Mouse (Mus musculus) limb, embryonic 11.5 days (tissue): ENCODE results near the gene Dnaaf3. TPM values are rescaled to one million over a fixed set of nuclear protein-coding genes. Genes with fewer than 3 reads are reported as not detected.

Source experiments
- ATAC-seq: fragments of 200-750 bp; cut with Nextera tagmentation; 2 replicates; pipeline ENCODE4 v1.8.0; 2017; ENCODE audit warnings: low read depth; ENCODE audit not compliant: insufficient number of reproducible peaks, low FRiP score, low TSS enrichment
- DNase-seq: peaks from one replicate; pipeline ENCODE4 v3.0.0-alpha.2; 2015; ENCODE audit warnings: low spot score
- H3K27ac ChIP-seq: fragments of 300-500 bp; sonication (generic); replicated peaks from 2 replicates; pipeline ENCODE4 v1.5.1; 2014; ENCODE audit warnings: low read depth, mild to moderate bottlenecking, low read length
- H3K27me3 ChIP-seq: fragments of 300-500 bp; sonication (generic); 2 replicates; pipeline ENCODE4 v1.6.1; 2014; ENCODE audit warnings: mild to moderate bottlenecking, low read length, mixed read lengths; ENCODE audit not compliant: control insufficient read depth, insufficient read depth
- H3K36me3 ChIP-seq: fragments of 300-500 bp; sonication (generic); 2 replicates; pipeline ENCODE4 v1.6.1; 2014; ENCODE audit warnings: mild to moderate bottlenecking, low read length, moderate library complexity, mixed read lengths; ENCODE audit not compliant: control insufficient read depth, insufficient read depth
- H3K4me1 ChIP-seq: fragments of 300-500 bp; sonication (generic); 2 replicates; pipeline ENCODE4 v1.6.1; 2014; ENCODE audit warnings: low read length, mixed read lengths; ENCODE audit not compliant: control insufficient read depth, insufficient read depth
- H3K4me2 ChIP-seq: fragments of 300-500 bp; sonication (generic); 2 replicates; pipeline ENCODE4 v1.6.1; 2014; ENCODE audit warnings: low read depth, mild to moderate bottlenecking, moderate library complexity; ENCODE audit not compliant: severe bottlenecking
- H3K4me3 ChIP-seq: fragments of 300-500 bp; sonication (generic); 2 replicates; pipeline ENCODE4 v1.5.1; 2014; ENCODE audit warnings: low read depth, low read length
- H3K9ac ChIP-seq: fragments of 300-500 bp; sonication (generic); 2 replicates; pipeline ENCODE4 v1.6.1; 2014; ENCODE audit warnings: mild to moderate bottlenecking, low read length
- H3K9me3 ChIP-seq: fragments of 300-500 bp; sonication (generic); 2 replicates; pipeline ENCODE4 v1.6.1; 2016; ENCODE audit warnings: low read length; ENCODE audit not compliant: control insufficient read depth
- WGBS: fragments of 180-500 bp; shearing (Covaris S2); extraction: QIAGEN DNeasy Blood & Tissue Kit; methylation state at CpG from one replicate; pipeline ENCODE4 v1.1.7; 2014; 5-methylcytosine and 5-hydroxymethylcytosine counted together
- polyA plus RNA-seq: library from polyadenylated mRNA; unstranded; fragments of >200 nt; fragmentation: Nextera tagmentation; extraction: Ambion mirVana; gene quantifications from 2 replicates; pipeline ENCODE4 v1.2.1, GENCODE M21; 2014

Dnaaf3 gene
- polyA plus RNA-seq, 1 experiment from 2014 or later: 2.4 TPM

DNA sequence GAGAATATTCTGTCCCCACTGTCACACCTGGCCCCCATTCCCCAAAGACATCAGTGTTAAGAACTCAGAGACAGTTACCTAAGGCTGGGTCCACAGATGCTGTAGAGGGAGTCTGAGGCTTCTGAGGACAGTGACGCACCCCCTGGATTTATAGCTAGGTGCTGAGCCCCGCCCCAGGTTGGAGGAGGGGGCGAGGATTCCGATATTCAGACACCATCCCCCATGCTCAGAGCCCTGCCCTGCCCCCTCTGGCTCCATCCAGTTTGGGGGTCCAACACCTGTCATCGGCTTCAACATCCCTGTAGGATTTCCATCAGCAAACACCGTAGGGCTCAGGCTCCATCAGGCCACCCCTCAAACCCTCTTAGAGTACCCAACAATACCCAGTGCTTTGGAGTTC lies 16.4 kb downstream of the Dnaaf3 start:
- no peaks in the 10 kb centered on the region for H3K27me3 ChIP-seq
- 52% methylated on average over 6 of the region's 6 CpGs for WGBS
- no peak overlapping the region for H3K9ac ChIP-seq
- no peak overlapping the region for H3K4me3 ChIP-seq
- H3K36me3 ChIP-seq: no peaks in the 10 kb centered on the region
- peak overlapping the region; percentile 4; the same call in 1 of the 2 replicates for H3K4me2 ChIP-seq
- no peak overlapping the region for H3K27ac ChIP-seq
- peaks cover 2% of the 10 kb centered on the region; the same call in 1 of the 2 replicates for H3K4me1 ChIP-seq
- DNase-seq: no peak
- ATAC-seq: peak; percentile 37
- H3K9me3 ChIP-seq: no peaks in the 10 kb centered on the region

DNA sequence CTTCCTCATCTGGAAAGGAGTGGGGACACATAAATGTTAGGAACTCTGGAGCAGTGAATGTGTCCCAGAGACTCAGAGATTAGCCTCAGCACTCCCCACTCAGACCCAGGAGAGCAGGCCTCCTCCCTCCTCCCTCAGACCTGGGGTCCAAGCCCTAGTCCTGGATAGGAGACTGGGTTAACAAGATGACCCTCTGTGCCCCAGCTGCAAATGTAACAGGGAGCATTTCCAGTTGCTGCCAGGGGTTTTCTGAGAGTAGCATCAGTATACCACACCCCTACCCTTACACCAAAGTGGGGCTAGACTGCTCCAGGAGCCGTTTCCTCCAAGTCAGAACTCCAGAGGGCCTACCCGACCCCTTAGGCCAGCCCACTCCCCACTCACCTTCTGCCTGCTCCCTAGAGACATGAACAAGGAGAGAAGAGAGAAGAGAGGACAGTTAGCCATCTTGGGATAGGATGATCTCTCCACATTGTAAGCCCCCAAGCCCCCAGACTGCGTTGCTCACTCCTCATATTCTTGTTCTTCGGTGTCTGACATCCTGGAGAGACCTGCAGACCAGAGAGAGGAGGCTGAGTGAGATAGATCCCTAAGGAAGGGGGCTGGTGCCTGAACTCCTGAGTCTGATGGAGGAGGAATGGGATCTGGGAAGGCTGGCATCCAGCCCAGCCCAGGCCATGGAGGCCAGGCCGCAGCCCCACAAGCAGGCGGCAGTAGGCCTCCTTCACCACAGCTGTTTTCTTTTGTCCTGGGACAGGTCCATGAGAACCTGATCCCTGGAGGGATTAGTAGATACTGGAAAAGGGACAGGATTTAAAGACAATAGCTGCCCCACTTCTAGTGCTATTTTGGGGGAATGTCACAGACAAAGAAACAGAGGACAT lies 18.2 kb downstream of the Dnaaf3 start:
- WGBS: 71% methylated on average over 6 of the region's 6 CpGs
- Histone ChIP-seq H3K27ac (no peak overlapping the region), H3K4me1 (peaks cover 2% of the 10 kb centered on the region; the same call in 1 of the 2 replicates), H3K9me3 (no peaks in the 10 kb centered on the region), H3K4me2 (no peak overlapping the region), H3K27me3 (no peaks in the 10 kb centered on the region), H3K4me3 (no peak overlapping the region), H3K9ac (no peak overlapping the region), H3K36me3 (no peaks in the 10 kb centered on the region)
- DNase-seq (no peak), ATAC-seq (no peak)

DNA sequence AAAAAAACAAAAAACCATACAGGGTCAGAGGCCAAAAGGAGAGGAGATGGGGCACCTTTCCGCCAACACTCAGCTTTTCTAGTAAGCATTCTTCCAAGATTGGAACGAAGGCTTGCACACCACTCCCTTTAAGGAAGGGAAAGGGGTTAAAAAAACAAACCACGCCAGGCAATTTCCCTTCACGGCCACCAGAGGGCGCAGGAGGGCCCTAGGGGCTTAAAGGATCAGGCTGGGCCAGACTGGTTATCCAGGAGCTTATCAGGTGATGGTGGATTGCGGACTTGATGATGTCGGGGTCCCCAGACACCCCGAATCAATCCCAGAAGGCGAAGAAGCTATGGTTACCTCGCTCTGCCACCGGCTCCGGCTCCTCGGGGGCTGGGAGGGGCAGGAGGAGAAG lies 19.0 kb downstream of the Dnaaf3 start:
- Histone ChIP-seq H3K4me2 (no peak overlapping the region), H3K9ac (no peak overlapping the region), H3K27me3 (no peaks in the 10 kb centered on the region), H3K9me3 (no peaks in the 10 kb centered on the region), H3K36me3 (no peaks in the 10 kb centered on the region), H3K27ac (no peak overlapping the region), H3K4me1 (peaks cover 2% of the 10 kb centered on the region; the same call in 1 of the 2 replicates), H3K4me3 (no peak overlapping the region)
- DNase-seq: peak; percentile 63
- no peak for ATAC-seq
- 28% methylated on average over 13 of the region's 13 CpGs for WGBS

DNA sequence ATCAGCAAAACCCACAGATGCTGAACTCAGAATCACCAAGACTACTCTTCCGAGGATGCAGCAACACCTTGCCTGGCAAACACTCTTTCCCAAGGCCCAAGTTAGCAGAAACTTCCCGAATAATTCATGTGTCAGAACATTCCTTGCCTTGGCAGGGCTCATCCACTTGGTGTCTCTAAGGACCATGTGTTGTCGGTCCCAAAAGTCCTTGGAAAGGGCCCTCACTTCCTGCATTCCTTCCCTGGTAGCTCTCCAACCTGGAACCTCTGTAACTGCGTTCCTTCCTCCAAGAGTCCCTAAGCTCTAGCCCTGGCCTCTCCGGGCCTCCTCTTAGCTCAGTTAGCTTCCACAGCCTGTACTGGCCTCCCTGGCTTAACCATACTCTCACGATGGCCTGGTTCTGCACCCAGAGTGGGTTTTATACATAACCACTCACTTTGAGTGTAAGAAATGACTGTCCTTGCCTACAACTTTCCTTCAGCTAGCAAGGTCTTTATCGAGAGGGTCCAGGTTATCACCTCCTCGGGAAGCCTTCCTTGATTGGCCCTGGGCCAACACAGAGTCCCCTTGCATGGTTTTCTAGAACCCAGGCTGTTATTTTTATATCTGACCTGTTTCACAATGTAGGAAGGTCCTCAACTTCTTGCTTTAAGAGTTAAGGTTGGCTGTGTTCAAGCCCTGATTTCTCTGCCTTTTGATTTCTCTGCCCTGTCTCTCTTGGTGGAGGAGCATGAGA lies 20.6 kb downstream of the Dnaaf3 start:
- Histone ChIP-seq H3K4me3 (no peak overlapping the region), H3K27me3 (no peaks in the 10 kb centered on the region), H3K36me3 (no peaks in the 10 kb centered on the region), H3K4me1 (peaks cover 2% of the 10 kb centered on the region; the same call in 1 of the 2 replicates), H3K9ac (no peak overlapping the region), H3K9me3 (no peaks in the 10 kb centered on the region), H3K27ac (no peak overlapping the region), H3K4me2 (no peak overlapping the region)
- DNase-seq (no peak), ATAC-seq (no peak)
- WGBS: 81% methylated on average over 8 of the region's 8 CpGs

- Histone ChIP-seq H3K36me3 (no peaks in the 10 kb centered on the region), H3K4me1 (no peaks in the 10 kb centered on the region), H3K27me3 (no peaks in the 10 kb centered on the region), H3K4me3 (no peak overlapping the region), H3K27ac (no peak overlapping the region), H3K4me2 (no peak overlapping the region), H3K9ac (no peak overlapping the region), H3K9me3 (no peaks in the 10 kb centered on the region)
- DNase-seq: peak; percentile 83
- ATAC-seq: peak; percentile 46; the same call in 1 of the 2 replicates
- 19% methylated on average over 24 of the region's 24 CpGs for WGBS
Observed at GRCm38 (mm10) chr7:4509863-4510608, 22.2 kb downstream of the Dnaaf3 start.

DNA sequence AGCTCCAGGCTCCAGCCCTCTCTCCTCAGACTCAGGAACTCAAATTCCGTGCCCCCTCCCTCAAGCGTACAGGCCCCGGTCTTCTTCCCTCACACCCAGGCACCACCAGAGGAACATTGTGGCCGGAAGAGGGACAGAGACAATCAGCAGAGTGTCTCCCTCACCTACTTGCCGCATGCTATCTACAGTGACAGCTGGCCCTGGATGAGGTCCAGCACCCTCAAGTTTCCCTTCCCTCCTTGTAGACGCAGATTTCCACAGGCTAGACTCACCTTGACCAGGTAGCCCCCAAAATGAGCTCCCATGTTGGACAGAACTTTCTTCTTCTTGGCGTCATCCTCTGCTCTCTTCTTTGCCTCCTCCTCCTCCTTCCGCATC lies 23.5 kb downstream of the Dnaaf3 start:
- H3K36me3 ChIP-seq: no peaks in the 10 kb centered on the region
- no peak overlapping the region for H3K4me3 ChIP-seq
- H3K4me2 ChIP-seq: no peak overlapping the region
- ATAC-seq (no peak), DNase-seq (no peak)
- no peaks in the 10 kb centered on the region for H3K9me3 ChIP-seq
- no peaks in the 10 kb centered on the region for H3K27me3 ChIP-seq
- H3K9ac ChIP-seq: no peak overlapping the region
- WGBS: 88% methylated on average over 8 of the region's 8 CpGs
- no peaks in the 10 kb centered on the region for H3K4me1 ChIP-seq
- H3K27ac ChIP-seq: no peak overlapping the region

GRCm38 (mm10) chr7:4508062-4508738 lies 24.1 kb downstream of the Dnaaf3 start:
- WGBS: 66% methylated on average over 24 of the region's 32 CpGs
- no peaks in the 10 kb centered on the region for H3K9me3 ChIP-seq
- H3K27me3 ChIP-seq: no peaks in the 10 kb centered on the region
- H3K4me1 ChIP-seq: no peaks in the 10 kb centered on the region
- DNase-seq (no peak), ATAC-seq (no peak)
- no peak overlapping the region for H3K27ac ChIP-seq
- H3K36me3 ChIP-seq: no peaks in the 10 kb centered on the region
- no peak overlapping the region for H3K4me3 ChIP-seq
- no peak overlapping the region for H3K4me2 ChIP-seq
- no peak overlapping the region for H3K9ac ChIP-seq

DNA sequence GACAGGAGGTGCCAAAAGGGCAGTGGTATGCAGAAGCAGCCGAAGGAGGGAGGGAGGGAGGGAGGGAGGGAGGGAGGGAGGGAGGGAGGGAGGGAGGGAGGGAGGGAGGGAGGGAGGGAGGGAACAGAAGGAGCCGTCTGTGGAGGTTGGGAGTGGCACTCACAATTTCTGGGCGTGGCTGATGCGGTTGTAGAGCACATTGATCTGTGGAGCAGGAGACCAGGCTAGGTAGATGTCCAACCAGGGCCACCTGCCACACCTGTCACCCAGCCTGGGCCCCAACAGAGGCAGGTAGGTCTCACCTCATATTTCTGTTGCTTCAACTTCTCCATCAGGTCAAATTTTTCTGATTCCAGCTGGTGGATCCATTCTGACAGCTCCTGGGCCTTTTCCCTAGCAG lies 25.0 kb downstream of the Dnaaf3 start:
- H3K4me2 ChIP-seq: no peak overlapping the region
- H3K9me3 ChIP-seq: no peaks in the 10 kb centered on the region
- DNase-seq: no peak
- no peaks in the 10 kb centered on the region for H3K27me3 ChIP-seq
- ATAC-seq: no peak
- WGBS: 64% methylated on average over 3 of the region's 4 CpGs
- H3K36me3 ChIP-seq: no peaks in the 10 kb centered on the region
- H3K4me3 ChIP-seq: no peak overlapping the region
- H3K27ac ChIP-seq: no peak overlapping the region
- H3K4me1 ChIP-seq: no peaks in the 10 kb centered on the region
- H3K9ac ChIP-seq: no peak overlapping the region
